Mouse (Mus musculus): ENCODE results near the gene Ddah2. TPM values are rescaled to one million over a fixed set of nuclear protein-coding genes. Genes with fewer than 3 reads are reported as not detected.
A peak's percentile ranks its signal among the peaks of the same experiment; 100 is the strongest.

Gene Ddah2
- polyA plus RNA-seq, 1 experiment: 59.5 TPM

DNA sequence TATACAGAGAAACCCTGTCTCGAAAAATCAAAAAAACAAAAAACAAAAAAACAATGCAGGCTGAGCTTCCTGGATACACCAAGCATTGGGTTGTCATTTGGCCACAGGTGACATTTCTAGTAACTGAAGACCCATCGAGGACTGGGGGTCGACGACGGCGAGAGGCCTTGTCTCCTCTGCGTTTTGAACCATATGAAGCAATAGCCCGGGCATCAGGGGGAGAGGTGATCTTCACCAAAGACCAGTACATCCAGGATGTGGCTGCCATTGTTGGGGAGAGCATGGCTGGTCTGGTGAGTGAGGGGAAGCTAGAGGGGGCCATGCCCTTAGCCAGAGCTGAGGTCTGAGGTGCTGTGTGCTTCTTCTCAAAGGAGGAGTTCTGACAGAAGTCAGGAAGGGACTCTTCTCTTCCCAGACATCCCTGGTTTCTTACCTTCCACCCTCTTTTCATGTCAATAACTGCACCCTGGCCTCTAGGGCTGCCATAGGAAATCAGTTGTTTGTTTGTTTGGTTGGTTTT lies 36.2 kb upstream of the Ddah2 start:
- no peak for DNase-seq
- TF ChIP-seq CTCF (IDR thresholded peaks at IDR 0.05; ENCODE audit: borderline replicate concordance, insufficient read depth, low read depth, low read length) (no peak), POLR2A (IDR thresholded peaks at IDR 0.05; ENCODE audit: borderline replicate concordance, insufficient read depth, low read length) (no peak)
- 96% methylated on average over 8 of the region's 8 CpGs for WGBS
- Histone ChIP-seq H3K27me3 (ENCODE audit: control insufficient read depth, insufficient read depth, low read length) (no peaks in the 10 kb centered on the region), H3K4me3 (replicated peaks; ENCODE audit: insufficient read depth, low read depth, low read length) (no peak overlapping the region), H3K4me1 (ENCODE audit: control insufficient read depth, insufficient read depth, low read length) (peaks cover 17% of the 10 kb centered on the region), H3K27ac (ENCODE audit: insufficient read depth, low read length) (no peak overlapping the region)

GRCm38 (mm10) chr17:35023221-35023620 lies 35.6 kb upstream of the Ddah2 start:
- Histone ChIP-seq H3K27ac (ENCODE audit: insufficient read depth, low read length) (no peak overlapping the region), H3K27me3 (ENCODE audit: control insufficient read depth, insufficient read depth, low read length) (no peaks in the 10 kb centered on the region), H3K4me3 (replicated peaks; ENCODE audit: insufficient read depth, low read depth, low read length) (no peak overlapping the region), H3K4me1 (ENCODE audit: control insufficient read depth, insufficient read depth, low read length) (peaks cover 14% of the 10 kb centered on the region; the same call in 1 of the 2 replicates)
- no peak for DNase-seq
- TF ChIP-seq POLR2A (IDR thresholded peaks at IDR 0.05; ENCODE audit: borderline replicate concordance, insufficient read depth, low read length) (no peak), CTCF (IDR thresholded peaks at IDR 0.05; ENCODE audit: borderline replicate concordance, insufficient read depth, low read depth, low read length) (no peak)
- WGBS: 82% methylated on average over 5 of the region's 5 CpGs

DNA sequence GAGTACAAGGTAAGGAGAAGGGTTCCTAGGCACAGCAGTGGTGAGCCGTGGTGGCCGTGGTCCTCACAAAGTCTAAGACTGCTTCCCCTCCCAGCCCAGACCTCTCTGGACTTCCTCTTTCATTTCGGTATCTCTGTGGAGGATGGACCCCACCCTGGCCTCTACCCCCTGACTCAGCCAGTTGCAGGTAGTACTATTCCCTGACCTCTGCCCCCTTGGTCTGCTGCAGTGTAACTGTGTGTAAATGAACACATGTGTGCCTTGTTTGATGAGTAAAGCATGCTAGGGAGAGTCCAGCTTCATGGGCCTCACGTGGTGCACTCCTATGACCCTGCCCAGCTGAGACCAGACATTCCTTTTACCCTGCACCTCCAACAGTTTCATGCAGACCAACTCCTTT lies 35.1 kb upstream of the Ddah2 start:
- no peak for DNase-seq
- TF ChIP-seq CTCF (IDR thresholded peaks at IDR 0.05; ENCODE audit: borderline replicate concordance, insufficient read depth, low read depth, low read length): no peak
- no peak for TF ChIP-seq POLR2A (IDR thresholded peaks at IDR 0.05; ENCODE audit: borderline replicate concordance, insufficient read depth, low read length)
- 90% methylated on average over 4 of the region's 4 CpGs for WGBS
- Histone ChIP-seq H3K4me3 (replicated peaks; ENCODE audit: insufficient read depth, low read depth, low read length) (no peak overlapping the region), H3K4me1 (ENCODE audit: control insufficient read depth, insufficient read depth, low read length) (peaks cover 10% of the 10 kb centered on the region; the same call in 1 of the 2 replicates), H3K27me3 (ENCODE audit: control insufficient read depth, insufficient read depth, low read length) (no peaks in the 10 kb centered on the region), H3K27ac (ENCODE audit: insufficient read depth, low read length) (no peak overlapping the region)

GRCm38 (mm10) chr17:35024261-35024660 lies 34.6 kb upstream of the Ddah2 start:
- TF ChIP-seq POLR2A (IDR thresholded peaks at IDR 0.05; ENCODE audit: borderline replicate concordance, insufficient read depth, low read length) (no peak), CTCF (IDR thresholded peaks at IDR 0.05; ENCODE audit: borderline replicate concordance, insufficient read depth, low read depth, low read length) (no peak)
- no peak for DNase-seq
- H3K4me3 ChIP-seq (replicated peaks; ENCODE audit: insufficient read depth, low read depth, low read length): no peak overlapping the region
- no peak overlapping the region for H3K27ac ChIP-seq (ENCODE audit: insufficient read depth, low read length)
- peaks cover 10% of the 10 kb centered on the region for H3K4me1 ChIP-seq (ENCODE audit: control insufficient read depth, insufficient read depth, low read length)
- 78% methylated on average over 13 of the region's 13 CpGs for WGBS
- no peaks in the 10 kb centered on the region for H3K27me3 ChIP-seq (ENCODE audit: control insufficient read depth, insufficient read depth, low read length)

DNA sequence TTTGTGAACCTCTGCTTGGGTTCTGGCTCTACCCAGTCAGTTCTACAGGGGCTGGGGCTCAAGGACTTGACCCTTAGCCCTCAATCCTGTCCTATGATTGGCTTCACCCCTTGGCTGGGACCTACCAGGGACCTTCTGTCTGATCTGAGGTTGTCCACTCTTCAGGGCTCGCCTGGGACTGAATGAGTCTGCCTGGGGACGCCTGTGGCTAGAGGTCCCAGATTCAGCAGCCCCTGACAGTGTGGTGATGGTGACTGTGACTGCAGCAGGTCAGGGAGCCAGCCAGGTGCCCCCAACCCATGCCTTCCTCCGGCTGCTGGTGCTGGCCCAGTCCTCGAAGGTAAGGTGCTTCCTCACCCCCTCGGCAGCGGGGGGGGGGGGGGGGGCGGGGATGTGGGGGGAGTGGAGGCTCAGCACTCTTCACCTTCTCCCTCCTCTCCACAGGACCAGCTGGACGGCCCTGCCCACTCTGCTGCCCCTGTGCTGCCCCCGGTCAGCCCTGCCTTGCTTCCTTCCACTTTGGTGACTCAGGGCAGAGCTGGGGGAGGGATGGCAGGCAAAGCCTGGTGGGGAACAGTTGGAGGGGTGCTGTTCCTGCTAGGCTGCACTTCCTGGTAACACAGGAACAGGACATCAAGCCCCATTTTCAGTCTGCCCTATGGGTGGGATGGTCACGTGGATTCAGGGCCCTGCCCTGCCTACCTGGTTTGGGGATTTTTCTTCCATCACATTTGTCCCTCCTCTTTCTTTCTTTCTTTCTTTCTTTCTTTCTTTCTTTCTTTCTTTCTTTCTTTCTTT lies 33.9 kb upstream of the Ddah2 start:
- no peak overlapping the region for H3K4me3 ChIP-seq (replicated peaks; ENCODE audit: insufficient read depth, low read depth, low read length)
- TF ChIP-seq CTCF (IDR thresholded peaks at IDR 0.05; ENCODE audit: borderline replicate concordance, insufficient read depth, low read depth, low read length) (no peak), POLR2A (IDR thresholded peaks at IDR 0.05; ENCODE audit: borderline replicate concordance, insufficient read depth, low read length) (no peak)
- DNase-seq: no peak
- H3K27me3 ChIP-seq (ENCODE audit: control insufficient read depth, insufficient read depth, low read length): no peaks in the 10 kb centered on the region
- H3K27ac ChIP-seq (ENCODE audit: insufficient read depth, low read length): no peak overlapping the region
- H3K4me1 ChIP-seq (ENCODE audit: control insufficient read depth, insufficient read depth, low read length): peaks cover 6% of the 10 kb centered on the region
- 52% methylated on average over 10 of the region's 10 CpGs for WGBS

GRCm38 (mm10) chr17:35026206-35026605 lies 32.6 kb upstream of the Ddah2 start:
- TF ChIP-seq POLR2A (IDR thresholded peaks at IDR 0.05; ENCODE audit: borderline replicate concordance, insufficient read depth, low read length): no peak
- no peak for TF ChIP-seq CTCF (IDR thresholded peaks at IDR 0.05; ENCODE audit: borderline replicate concordance, insufficient read depth, low read depth, low read length)
- H3K4me3 ChIP-seq (replicated peaks; ENCODE audit: insufficient read depth, low read depth, low read length): no peak overlapping the region
- no peak overlapping the region for H3K27ac ChIP-seq (ENCODE audit: insufficient read depth, low read length)
- WGBS: 62% methylated on average over 5 of the region's 5 CpGs
- peaks cover 3% of the 10 kb centered on the region for H3K4me1 ChIP-seq (ENCODE audit: control insufficient read depth, insufficient read depth, low read length)
- no peaks in the 10 kb centered on the region for H3K27me3 ChIP-seq (ENCODE audit: control insufficient read depth, insufficient read depth, low read length)
- DNase-seq: no peak

GRCm38 (mm10) chr17:35027277-35028068 lies 31.4 kb upstream of the Ddah2 start, which contains the start of gene Sapcd1:
Gene Sapcd1 (minus strand): TSS chr17:35028016.
- Histone ChIP-seq H3K4me1 (ENCODE audit: control insufficient read depth, insufficient read depth, low read length) (no peaks in the 10 kb centered on the region; the same call in 1 of the 2 replicates), H3K27ac (ENCODE audit: insufficient read depth, low read length) (no peak within 1 kb of the TSS), H3K27me3 (ENCODE audit: control insufficient read depth, insufficient read depth, low read length) (no peaks in the 10 kb centered on the region), H3K4me3 (replicated peaks; ENCODE audit: insufficient read depth, low read depth, low read length) (no peak within 1 kb of the TSS)
- no peak for TF ChIP-seq POLR2A (IDR thresholded peaks at IDR 0.05; ENCODE audit: borderline replicate concordance, insufficient read depth, low read length)
- no peak for TF ChIP-seq CTCF (IDR thresholded peaks at IDR 0.05; ENCODE audit: borderline replicate concordance, insufficient read depth, low read depth, low read length)
- DNase-seq: peak; percentile 40 to 41
- 39% methylated on average over 13 of the region's 13 CpGs for WGBS

Data from cerebellum, adult 2 months (tissue).